Mouse (Mus musculus) heart, adult 8-10 months (tissue): ENCODE data around the gene Gpr39. TPM values are rescaled to one million over a fixed set of nuclear protein-coding genes. Genes with fewer than 3 reads are reported as not detected.

Experiments
- DNase-seq: peaks from one replicate; pipeline ENCODE4 v3.0.0; 2022; ENCODE audit warnings: low spot score
- total RNA-seq, 4 experiments: library from RNA; stranded (reverse); gene quantifications; 2 replicates each; pipeline ENCODE4 v1.2.4; 2022

Gene Gpr39
- total RNA-seq, 4 experiments from 2014 or later, result 0.27 to 0.62 (median 0.43) TPM

DNA sequence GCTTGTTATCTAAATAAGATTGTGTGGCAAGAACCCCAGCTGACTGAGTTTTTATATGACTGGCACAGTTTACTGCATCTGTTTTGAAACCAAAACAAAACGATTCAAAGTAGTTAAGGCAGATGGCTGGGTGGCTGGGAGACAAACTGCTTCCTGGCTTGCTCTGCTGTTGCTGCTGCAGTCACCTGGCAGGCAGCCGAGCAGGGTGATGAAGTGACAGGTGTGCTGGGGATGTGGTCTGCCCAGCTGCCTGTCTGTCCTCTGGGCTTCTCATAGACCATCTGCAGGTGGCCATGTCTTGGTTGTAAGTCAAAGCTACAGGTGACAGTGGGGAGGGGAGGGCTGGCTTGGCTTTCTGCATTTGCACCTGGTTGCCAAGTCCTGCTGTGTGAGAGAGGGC is 131.6 kb downstream of the Gpr39 start:
- no peak for DNase-seq

DNA sequence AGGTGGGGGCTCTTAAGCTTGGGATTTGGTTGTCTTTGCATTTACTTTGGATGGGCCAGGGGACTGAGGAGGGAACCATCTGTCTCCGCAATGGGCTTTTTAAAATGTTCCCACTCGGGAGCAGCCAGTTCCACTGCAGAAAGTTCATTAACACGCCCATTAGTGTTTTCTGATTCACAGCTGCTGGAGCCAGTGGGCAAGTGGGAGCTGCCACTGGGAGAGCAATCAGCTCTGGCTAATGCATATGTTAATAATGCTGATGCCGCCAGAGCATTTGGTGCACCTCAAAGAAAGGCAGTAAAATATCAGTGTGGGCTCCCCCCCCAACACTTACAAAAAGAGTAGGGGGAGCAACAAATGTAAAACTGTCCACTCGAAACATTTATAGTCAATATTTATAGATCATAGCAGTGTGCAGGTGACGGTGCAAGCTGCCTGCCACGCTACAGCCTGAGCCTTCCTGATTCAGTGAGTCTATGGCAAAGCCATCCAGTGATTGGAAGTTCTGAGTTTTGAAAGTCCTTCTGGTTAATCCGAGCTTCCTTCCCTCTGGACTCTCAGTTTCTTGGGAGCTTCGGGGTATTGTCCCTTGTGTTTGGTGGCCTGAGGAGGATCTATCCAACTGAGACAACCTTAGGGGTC is 136.5 kb downstream of the Gpr39 start:
- DNase-seq, result no peak

DNA sequence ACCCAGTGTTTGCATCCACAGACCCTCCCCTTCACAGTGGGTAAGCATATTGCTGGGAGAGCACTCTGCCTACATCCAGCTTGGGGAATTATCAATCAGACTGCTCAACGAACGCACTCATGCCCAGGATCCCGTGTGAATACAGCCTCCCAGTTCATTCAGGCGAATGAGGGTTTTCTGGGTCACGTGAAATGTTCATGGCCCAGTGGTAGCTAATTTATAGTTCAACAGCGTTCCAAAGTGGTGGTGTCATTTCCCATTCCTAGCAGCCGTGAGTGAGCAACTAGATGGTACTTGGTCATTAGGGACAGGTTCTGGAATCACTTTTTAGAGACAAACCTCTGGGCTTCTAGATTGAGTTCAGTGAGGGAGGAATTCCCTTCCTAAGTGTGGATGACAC is 144.3 kb downstream of the Gpr39 start:
- no peak for DNase-seq

DNA sequence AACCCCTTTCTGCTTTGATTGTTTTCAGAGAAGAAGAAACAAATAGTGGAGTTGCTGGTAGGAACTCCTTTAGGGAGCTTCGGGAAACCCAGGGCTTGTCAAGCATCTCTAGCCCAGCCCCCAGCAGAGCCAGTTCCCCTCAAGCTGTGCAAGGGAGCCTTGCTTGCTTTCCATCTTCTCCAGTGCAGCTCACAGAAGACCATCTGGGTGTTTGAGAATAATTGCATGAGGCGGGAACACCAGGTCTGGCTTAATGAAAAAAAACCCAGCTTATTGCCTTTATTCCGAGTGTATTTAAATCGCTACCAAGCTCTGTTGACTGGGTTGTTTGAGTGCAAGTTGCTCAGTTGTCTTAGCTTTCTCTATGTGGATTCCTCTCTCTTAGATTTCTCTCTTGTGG is 146.8 kb downstream of the Gpr39 start:
- DNase-seq, result no peak

DNA sequence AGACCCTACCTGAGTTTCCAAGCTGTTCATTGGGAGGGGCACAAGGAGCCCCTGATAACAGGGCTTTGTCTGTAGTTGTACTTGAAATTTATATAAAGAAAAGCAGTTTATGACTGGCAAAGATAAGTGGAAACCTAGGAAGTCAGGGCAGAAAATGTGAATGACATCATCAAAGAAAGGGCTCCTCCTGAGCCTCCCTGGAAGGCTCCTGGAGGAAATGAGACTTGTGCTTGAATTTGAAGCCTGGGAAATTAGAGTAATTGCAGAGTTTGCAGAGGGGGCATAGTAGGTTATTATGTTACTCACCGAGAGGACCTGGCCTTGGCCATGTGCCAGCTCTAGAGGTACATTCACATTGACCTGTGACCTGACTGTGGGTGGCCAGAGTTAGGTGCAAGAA is 160.7 kb downstream of the Gpr39 start:
- no peak for DNase-seq

DNA sequence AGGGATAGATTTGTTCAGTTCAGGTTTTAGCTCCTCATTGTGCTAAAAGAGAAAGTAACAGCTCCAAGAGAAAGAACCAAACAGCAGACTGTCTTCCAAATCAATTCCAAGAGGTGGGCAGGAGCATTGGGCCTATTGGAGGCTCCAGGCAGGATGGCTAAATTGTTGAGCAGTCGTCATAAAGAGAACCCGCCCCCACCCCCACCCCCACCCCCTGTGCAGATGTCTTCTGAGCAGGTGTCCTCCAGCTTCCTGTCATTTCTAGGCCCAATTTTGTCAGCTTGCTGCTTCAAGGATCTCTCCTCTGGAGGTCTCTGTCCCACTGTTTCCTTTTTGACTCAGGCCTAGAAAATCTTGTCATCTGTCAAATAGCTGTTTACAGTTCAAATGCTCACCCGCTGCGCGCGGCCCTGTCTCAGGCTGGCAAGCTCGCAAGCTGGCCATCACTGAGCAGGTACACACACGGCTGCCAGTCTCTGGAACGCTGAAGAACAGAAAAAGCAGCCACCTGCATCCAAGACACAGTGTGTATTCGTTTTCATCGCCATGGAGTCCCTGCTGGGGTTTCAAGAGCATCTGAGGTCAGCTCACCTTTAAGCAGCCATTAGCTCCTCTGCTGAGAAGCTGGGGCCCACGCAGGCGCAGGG is 163.1 kb downstream of the Gpr39 start:
- no peak for DNase-seq

DNA sequence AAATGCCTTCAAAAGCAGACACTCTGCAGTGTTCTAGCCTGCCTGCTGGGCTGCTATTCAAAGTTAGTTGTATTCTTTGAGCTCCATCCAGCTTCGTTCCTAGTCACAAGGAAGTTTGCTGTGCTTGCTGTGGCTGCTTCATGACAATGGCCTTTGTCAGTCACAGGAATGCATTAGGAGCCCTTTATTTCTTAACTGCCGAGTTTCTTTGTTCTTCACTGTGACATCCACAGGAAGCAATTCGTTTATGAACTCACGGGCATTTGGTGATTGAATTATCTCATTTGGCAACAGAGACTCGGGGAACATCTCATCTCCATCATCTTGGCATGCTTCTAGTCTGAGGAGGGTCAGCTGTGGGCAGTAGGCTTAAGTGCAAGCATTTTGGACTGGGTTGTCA is 177.9 kb downstream of the Gpr39 start:
- DNase-seq, result no peak

DNA sequence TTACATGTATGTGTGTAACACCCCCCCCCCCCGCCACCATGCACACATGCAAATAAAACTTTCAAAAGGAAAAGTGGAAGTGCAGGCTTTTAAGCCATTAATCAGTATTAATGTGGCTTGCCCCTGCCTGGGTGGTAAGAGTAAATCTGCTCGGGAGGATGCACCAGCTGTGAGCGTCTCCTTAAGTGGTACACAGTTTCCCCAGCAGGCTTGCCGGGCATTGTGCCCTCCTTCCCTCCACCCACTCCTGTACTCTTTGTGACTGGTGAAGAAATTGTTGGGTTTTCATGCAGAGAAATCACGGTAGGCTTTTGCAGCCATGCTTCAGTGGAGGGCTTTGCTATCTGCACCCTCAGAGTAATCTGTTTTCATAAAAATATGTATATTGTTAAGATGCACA is 181.8 kb downstream of the Gpr39 start:
- no peak for DNase-seq

DNA sequence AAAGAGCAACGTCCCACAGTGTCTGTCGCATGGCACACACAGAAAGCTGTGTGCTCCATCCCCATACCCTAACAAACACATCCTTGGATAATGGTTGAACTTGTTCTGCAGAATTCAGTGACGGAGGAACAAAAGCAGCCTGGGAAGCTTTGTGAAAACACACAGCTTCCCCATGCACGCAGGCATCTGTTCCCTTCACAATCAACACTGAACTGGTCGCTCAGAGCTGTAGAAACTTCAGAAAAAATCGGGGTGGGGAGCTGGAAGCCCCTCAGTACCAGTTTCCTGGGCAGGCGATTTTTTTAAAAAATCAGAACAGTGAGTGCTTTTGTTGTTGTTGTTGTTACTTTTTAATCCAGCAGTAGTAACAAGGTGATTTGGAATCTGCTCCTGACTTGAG is 193.3 kb downstream of the Gpr39 start:
- DNase-seq, result no peak

DNA sequence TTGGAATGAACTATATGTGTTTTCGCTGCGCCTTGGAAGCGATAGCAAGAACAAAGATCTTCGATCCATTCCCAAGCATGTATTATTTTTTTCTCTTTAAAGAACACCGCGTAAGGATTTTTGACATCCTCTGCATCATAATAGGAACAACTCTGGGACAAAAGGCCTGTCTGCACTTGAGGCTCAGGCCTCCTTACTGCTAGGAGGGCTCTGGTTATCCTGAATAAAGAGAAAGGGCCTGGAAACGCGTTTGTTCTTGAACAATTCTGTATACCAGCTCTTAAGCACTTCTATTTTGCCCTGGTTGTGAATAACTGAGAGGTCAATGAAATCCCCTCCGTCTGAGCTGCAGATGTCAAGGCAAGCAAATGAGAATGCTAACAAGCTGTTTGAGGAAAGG is 216.4 kb downstream of the Gpr39 start:
- no peak for DNase-seq

DNA sequence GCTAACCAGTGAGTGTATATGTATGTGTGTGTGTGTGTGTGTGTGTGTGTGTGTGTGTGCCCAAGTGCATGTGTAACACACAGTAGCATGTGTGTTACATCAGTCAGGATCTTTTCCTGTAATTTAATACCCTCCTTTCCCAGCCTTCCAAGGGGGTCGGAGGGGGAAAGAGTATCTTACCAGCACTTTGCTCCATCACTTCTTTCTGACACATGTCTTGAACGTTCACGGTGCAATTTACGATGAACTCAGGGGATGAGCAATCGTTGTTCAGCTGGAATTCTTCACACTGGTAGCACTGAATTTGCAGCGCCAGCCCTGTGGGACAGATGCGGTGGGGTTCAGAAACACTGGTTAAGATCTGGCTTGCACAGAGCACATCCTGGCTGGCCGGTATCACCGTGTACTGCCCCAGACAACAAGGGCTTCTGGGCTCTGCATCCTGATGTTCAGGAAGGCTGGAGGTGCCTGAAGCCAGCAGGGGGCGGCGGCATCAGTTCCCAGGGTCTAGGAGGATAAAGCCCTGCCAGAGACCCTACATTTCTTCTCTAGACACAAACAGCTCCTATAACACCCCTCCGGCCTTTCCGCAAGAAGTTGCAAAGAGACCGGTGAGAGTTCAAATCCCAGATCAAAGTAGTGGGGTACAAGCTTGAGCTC is 233.5 kb downstream of the Gpr39 start:
- DNase-seq, result no peak

DNA sequence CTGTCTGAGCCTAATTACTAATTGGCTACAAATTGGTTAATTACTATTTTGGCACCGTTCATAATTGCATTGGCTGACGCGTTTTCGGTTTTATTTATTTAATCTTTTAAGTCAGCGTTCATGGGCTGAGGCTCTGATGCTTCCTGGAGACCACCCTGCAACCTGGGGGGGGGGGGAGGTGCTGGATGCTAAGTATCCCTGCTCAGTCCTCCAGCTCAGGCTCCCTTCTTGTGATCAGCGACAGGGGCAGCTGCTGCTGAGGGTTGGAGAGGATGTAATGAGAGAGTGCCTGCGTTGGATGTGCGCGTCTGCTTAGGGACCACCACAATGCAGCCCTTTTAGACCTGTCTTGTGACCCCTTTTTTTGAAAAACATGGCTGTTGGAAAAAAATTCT is 234.1 kb downstream of the Gpr39 start:
- no peak for DNase-seq

DNA sequence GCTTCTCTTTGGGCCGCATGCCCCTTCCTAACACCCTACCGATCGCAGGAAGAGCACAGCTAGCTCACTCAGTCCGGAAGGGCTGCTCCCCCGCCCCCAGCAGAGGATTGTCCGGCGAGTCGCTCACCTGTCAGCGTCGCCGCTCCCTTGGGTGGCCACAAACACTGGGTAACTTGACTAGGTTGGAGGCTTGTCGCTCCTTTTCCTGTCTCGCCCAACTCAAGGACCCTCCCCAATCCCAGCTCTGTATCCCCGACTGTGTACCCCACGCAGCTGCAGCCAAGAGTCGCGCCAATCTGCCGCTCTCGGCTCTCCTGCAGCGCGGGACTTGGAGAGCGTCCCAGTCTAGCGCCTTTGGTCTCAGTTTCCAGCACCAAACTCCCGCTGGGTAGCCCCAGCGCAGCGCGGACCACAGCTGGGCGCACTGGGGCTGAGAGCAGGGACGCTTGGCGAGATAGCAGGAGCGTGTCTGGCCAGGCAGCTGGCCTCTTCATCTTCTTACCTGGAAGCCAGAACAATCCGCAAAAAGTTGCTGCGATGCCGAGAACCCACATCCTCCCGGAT is 234.6 kb downstream of the Gpr39 start:
- DNase-seq, result no peak

DNA sequence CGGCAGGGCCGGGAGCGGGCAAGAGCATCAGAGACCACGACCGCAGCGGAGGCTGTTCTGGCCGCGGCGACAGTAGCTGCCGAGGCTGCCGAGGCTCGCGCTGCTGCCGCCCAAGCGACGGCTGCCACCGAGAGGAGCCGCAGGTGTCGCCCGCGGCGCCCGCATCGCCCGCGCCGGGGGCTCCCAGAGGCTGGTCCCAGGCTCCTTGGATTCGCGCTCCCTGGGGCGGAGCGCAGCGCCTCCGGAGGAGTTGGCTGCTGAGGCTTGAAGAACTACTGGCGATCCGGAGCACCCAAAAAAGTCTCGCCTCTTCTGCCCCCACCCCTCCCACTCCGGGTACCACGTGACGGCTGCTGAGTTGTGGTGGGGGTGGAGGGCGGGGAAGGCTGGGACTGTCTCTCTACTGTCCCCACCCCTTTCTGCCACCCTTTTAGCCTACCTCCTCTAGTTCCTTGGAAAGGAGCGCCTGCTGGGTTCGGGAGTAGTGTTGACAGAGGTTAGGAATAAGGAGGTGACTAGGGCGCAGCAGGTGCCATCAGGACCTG is 235.2 kb downstream of the Gpr39 start:
- DNase-seq, result no peak

DNA sequence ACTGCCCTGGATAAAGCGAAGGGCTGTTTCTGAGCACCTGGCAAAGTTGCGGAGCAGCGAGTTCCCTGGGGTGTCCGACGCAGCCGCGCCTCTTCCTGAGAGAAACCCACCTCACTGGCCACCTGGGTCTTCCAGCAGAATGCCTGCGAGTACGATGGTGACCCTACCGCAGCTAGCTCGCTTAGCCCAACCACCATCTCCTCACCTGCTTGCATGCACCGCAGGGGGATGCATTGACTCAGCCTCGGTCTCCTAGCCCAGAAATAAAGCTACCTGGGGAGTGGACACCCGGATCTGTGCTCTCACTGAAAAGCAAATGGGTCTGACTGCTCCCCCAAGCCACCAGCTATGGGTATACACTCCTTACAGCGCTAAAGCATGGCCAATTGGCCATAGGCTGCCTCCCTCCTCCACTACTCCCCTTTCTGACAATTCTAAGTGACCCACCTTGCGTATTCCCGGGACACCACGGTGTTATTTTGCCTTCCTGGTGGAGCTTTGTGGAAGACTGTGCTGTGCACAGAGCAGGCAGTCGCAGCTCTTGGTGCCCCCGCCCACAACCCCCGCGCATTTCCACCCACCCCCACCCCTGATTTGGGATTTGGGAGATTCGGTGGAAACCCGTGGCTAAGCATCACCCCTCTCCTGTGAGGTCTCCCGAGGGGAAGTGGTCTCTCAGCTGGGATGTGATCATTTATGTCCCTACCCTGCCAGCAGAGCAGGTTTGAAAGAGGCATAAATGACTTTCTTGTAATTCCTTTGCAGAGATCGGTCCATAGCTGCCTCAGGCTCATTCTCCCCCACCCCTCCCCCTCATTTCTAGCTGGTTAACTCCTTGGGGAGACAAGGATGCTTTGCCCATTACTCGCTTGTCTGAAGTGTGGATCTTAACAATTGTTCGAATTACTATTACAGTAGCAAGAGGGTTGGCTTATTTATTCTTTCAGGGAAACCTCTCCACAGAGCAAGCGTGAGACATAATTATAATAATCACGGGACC is 236.1 kb downstream of the Gpr39 start, which contains the start of gene Lypd1:
Gene Lypd1 (minus strand): TSS at position 501 of the 1,000 bp plus-strand sequence.
- DNase-seq, result no peak

DNA sequence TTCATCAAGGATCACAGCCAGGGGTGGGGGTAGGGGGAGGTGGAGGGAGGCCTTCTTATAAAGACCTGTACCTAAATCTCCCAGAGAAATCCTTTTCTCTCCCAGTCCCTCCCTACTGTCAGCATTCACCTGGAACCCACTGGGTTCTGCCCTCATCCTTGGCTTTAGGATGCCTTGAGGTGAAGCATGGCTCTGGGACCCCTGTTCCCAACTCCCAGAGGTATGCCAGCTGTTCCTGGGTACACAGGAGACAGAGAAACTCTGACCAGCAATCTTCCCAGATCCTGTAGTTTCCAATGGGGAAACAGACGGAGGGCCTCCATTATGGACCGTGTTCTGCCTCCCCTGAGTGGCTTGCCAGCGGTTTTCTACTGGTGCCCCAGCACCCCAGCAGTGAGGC is 243.9 kb downstream of the Gpr39 start:
- no peak for DNase-seq

DNA sequence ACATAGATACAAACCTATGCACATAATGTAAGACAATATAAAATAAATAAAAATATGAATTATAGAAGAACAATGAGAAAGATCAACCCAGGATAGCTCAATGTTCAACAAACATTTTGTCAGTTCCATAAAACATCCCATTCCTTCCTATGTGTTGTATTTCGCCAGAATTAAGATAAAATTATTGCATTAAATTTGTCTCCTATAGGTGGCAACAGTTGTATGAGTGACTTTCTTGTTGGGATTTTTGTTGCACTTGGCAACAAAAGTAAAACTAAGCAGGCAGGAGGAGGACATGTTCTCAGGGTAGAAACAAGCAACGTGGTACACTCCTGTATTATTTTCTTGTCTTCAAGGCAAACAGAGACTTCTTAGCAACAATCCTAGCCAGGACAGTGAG is 246.3 kb downstream of the Gpr39 start:
- no peak for DNase-seq
